Mouse (Mus musculus) kidney, adult 2 months (tissue): ENCODE data around the gene Plcd1. TPM values are rescaled to one million over a fixed set of nuclear protein-coding genes. Genes with fewer than 3 reads are reported as not detected.
A peak's percentile ranks its signal among the peaks of the same experiment; 100 is the strongest.

Experiments used
- DNase-seq: peaks from one replicate; pipeline ENCODE4 v3.0.0; 2021
- H3K27ac ChIP-seq: fragments of 200-500 bp; 2 replicates; pipeline ENCODE4 v1.5.1; 2012; ENCODE audit warnings: low read depth, low read length, control low read depth, inconsistent platforms; ENCODE audit not compliant: insufficient read depth
- H3K27me3 ChIP-seq: fragments of 200-500 bp; replicated peaks from 2 replicates; pipeline ENCODE4 v1.6.1; 2012; ENCODE audit warnings: mild to moderate bottlenecking, moderate library complexity, low read length, inconsistent platforms; ENCODE audit not compliant: control insufficient read depth, insufficient read depth
- H3K36me3 ChIP-seq: fragments of 200-500 bp; 2 replicates; pipeline ENCODE4 v1.6.1; 2012; ENCODE audit warnings: mild to moderate bottlenecking, moderate library complexity, low read length, inconsistent platforms; ENCODE audit not compliant: control insufficient read depth, insufficient read depth
- H3K4me1 ChIP-seq: fragments of 200-500 bp; 2 replicates; pipeline ENCODE4 v1.6.1; 2011; ENCODE audit warnings: low read length; ENCODE audit not compliant: control insufficient read depth, insufficient read depth
- H3K4me3 ChIP-seq: fragments of 200-500 bp; 2 replicates; pipeline ENCODE4 v1.5.1; 2011; ENCODE audit warnings: mild to moderate bottlenecking, low read depth, low read length, control low read depth; ENCODE audit not compliant: insufficient read depth
- CTCF ChIP-seq: fragments of 200-500 bp; conservative IDR thresholded peaks from 2 replicates; pipeline ENCODE4 v1.5.1; 2011; ENCODE audit warnings: low read depth, mild to moderate bottlenecking, control low read depth, low read length, moderate library complexity, mixed read lengths; ENCODE audit not compliant: insufficient read depth, insufficient read length
- POLR2A ChIP-seq: fragments of 200-500 bp; IDR thresholded peaks from one replicate; pipeline ENCODE4 v1.6.1; 2011; ENCODE audit warnings: low read depth, low read length, control low read depth
- WGBS: fragments of 180-500 bp; shearing (Covaris S2); methylation state at CpG from one replicate; pipeline ENCODE4 v1.1.7; 2018; 5-methylcytosine and 5-hydroxymethylcytosine counted together
- polyA plus RNA-seq: library from polyadenylated mRNA; depleted of rRNA; stranded (reverse); fragments of >200 nt; gene quantifications from 2 replicates; pipeline ENCODE4 v1.2.3, GENCODE M21; 2012

Plcd1 gene
- polyA plus RNA-seq, 1 experiment = 11.3 TPM

GRCm38 (mm10) chr9:119080040-119080675, 13.1 kb downstream of the Plcd1 start:
- no peak overlapping the region for H3K27ac ChIP-seq
- no peak overlapping the region for H3K4me3 ChIP-seq
- H3K27me3 ChIP-seq = no peaks in the 10 kb centered on the region
- no peaks in the 10 kb centered on the region for H3K36me3 ChIP-seq
- no peak for DNase-seq
- 69% methylated on average over 5 of the region's 5 CpGs for WGBS
- TF ChIP-seq POLR2A (no peak), CTCF (no peak)
- H3K4me1 ChIP-seq = no peaks in the 10 kb centered on the region

GRCm38 (mm10) chr9:119075685-119076084, 17.6 kb downstream of the Plcd1 start:
- 66% methylated on average over 16 of the region's 16 CpGs for WGBS
- Histone ChIP-seq H3K27ac (no peak overlapping the region), H3K4me3 (no peak overlapping the region), H3K27me3 (no peaks in the 10 kb centered on the region), H3K4me1 (no peaks in the 10 kb centered on the region), H3K36me3 (no peaks in the 10 kb centered on the region)
- DNase-seq = no peak
- TF ChIP-seq CTCF = no peak
- TF ChIP-seq POLR2A = no peak

DNA sequence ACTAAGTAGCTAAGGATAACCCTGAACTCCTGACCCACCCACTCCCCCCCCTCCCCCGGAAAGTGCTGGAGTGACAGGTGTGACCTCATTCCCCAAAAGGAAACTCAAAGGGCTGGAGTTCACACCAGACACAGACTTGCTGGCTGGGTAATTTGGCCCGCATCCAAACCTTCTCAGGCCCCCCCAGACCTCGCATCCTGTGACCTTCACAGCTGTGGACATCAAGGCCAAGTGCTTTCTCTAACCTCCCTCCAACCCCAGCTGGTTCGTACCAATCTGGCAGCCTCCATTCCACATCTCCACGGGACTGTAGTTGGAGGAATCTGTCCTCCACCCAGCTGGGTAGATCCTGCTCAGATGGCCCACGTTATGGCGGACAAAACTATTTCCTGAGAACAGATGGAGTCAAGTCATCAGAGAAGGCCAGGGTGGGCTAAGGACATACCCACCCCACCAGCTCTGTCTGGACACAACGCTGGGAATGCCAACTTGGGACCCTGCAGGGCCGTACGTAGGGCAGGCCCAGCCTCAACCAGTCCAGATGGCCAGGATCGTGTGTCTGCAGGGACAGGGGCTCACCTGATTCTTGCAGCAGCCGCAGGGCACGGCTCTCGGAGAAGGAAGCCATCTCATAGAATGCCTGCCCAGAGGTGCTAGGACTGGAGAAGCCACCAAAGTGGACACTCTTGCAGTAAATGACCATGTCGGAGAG, 20.0 kb downstream of the Plcd1 start:
- no peaks in the 10 kb centered on the region for H3K27me3 ChIP-seq
- WGBS = 67% methylated on average over 15 of the region's 15 CpGs
- no peak overlapping the region for H3K27ac ChIP-seq
- H3K4me3 ChIP-seq = no peak overlapping the region
- H3K36me3 ChIP-seq = no peaks in the 10 kb centered on the region
- DNase-seq = peak; percentile 52
- no peak for TF ChIP-seq POLR2A
- TF ChIP-seq CTCF = no peak
- no peaks in the 10 kb centered on the region for H3K4me1 ChIP-seq

- H3K27me3 ChIP-seq = no peaks in the 10 kb centered on the region
- no peak for DNase-seq
- no peaks in the 10 kb centered on the region for H3K4me1 ChIP-seq
- WGBS = 82% methylated on average over 9 of the region's 9 CpGs
- no peak overlapping the region for H3K4me3 ChIP-seq
- no peaks in the 10 kb centered on the region for H3K36me3 ChIP-seq
- no peak overlapping the region for H3K27ac ChIP-seq
- TF ChIP-seq CTCF = no peak
- TF ChIP-seq POLR2A = no peak
These were observed 21.5 kb downstream of the Plcd1 start for GRCm38 (mm10) chr9:119071786-119072185.

GRCm38 (mm10) chr9:119070173-119070825, 23.0 kb downstream of the Plcd1 start:
- TF ChIP-seq CTCF = no peak
- TF ChIP-seq POLR2A = no peak
- Histone ChIP-seq H3K36me3 (no peaks in the 10 kb centered on the region), H3K4me1 (no peaks in the 10 kb centered on the region), H3K4me3 (no peak overlapping the region), H3K27ac (no peak overlapping the region), H3K27me3 (no peaks in the 10 kb centered on the region)
- DNase-seq = no peak
- 76% methylated on average over 13 of the region's 13 CpGs for WGBS

- H3K36me3 ChIP-seq = no peaks in the 10 kb centered on the region
- no peaks in the 10 kb centered on the region for H3K4me1 ChIP-seq
- no peak for TF ChIP-seq POLR2A
- TF ChIP-seq CTCF = no peak
- no peaks in the 10 kb centered on the region for H3K27me3 ChIP-seq
- DNase-seq = no peak
- WGBS = 80% methylated on average over 11 of the region's 11 CpGs
- H3K27ac ChIP-seq = no peak overlapping the region
- H3K4me3 ChIP-seq = no peak overlapping the region
These were observed 25.0 kb downstream of the Plcd1 start for GRCm38 (mm10) chr9:119068266-119068665.

- Histone ChIP-seq H3K4me3 (no peak overlapping the region), H3K4me1 (peaks cover 3% of the 10 kb centered on the region; the same call in 1 of the 2 replicates), H3K27ac (no peak overlapping the region), H3K36me3 (no peaks in the 10 kb centered on the region), H3K27me3 (no peaks in the 10 kb centered on the region)
- TF ChIP-seq POLR2A (no peak), CTCF (peak; percentile 93)
- 4% methylated on average over 6 of the region's 6 CpGs for whole genome bisulfite sequencing
- peak; percentile 81 for DNase-seq
These were observed 25.7 kb downstream of the Plcd1 start for GRCm38 (mm10) chr9:119067601-119068000.
